Mouse (Mus musculus) heart, adult 2 months (tissue): ENCODE measurements at regions not wholly inside any gene's neighbourhood (a gene's known extent, or its start where the extent isn't known, plus 50 kb on each side); places are given as distances from the start of the nearest gene placed in this dataset.

Experiments used
- CTCF ChIP-seq: fragments of 200-600 bp; IDR thresholded peaks from 2 replicates; pipeline ENCODE4 v1.8.1; 2022; ENCODE audit warnings: antibody characterized with exemption, mild to moderate bottlenecking, moderate library complexity
- POLR2A ChIP-seq: fragments of 200-500 bp; IDR thresholded peaks from 2 replicates; pipeline ENCODE4 v1.6.1; 2011; ENCODE audit warnings: mild to moderate bottlenecking, low read depth, low read length, control low read depth; ENCODE audit not compliant: insufficient read depth

GRCm38 (mm10) chr6:12255434-12255833 is 347.8 kb downstream of the Phf14 start:
- TF ChIP-seq CTCF, result no peak
- TF ChIP-seq POLR2A, result no peak
